Mouse (Mus musculus) kidney, postnatal 0 days (tissue): ENCODE measurements around the gene Ryr3. TPM values are rescaled to one million over a fixed set of nuclear protein-coding genes. Genes with fewer than 3 reads are reported as not detected.

Experiments
- ATAC-seq: fragments of 200-750 bp; cut with Nextera tagmentation; replicated peaks from 2 replicates; pipeline ENCODE4 v1.8.0; 2017; ENCODE audit warnings: low read depth, moderate number of reproducible peaks, moderate TSS enrichment, moderate library complexity; ENCODE audit not compliant: low FRiP score
- DNase-seq: peaks from one replicate; pipeline ENCODE4 v3.0.0-alpha.2; 2016; ENCODE audit warnings: low spot score
- H3K27ac ChIP-seq: fragments of 300-500 bp; sonication (generic); 2 replicates; pipeline ENCODE4 v1.5.1; 2014; ENCODE audit warnings: mild to moderate bottlenecking
- H3K27me3 ChIP-seq: fragments of 300-500 bp; sonication (generic); 2 replicates; pipeline ENCODE4 v1.6.1; 2014; ENCODE audit warnings: low read length, mixed read lengths; ENCODE audit not compliant: insufficient read depth
- H3K36me3 ChIP-seq: fragments of 300-500 bp; sonication (generic); 2 replicates; pipeline ENCODE4 v1.6.1; 2014; ENCODE audit warnings: low read length, mixed read lengths; ENCODE audit not compliant: insufficient read depth
- H3K4me1 ChIP-seq: fragments of 300-500 bp; sonication (generic); replicated peaks from 2 replicates; pipeline ENCODE4 v1.6.1; 2014; ENCODE audit warnings: antibody characterized with exemption, low read length, mixed read lengths; ENCODE audit not compliant: insufficient read depth
- H3K4me2 ChIP-seq: fragments of 300-500 bp; sonication (generic); 2 replicates; pipeline ENCODE4 v1.6.1; 2014; ENCODE audit warnings: mild to moderate bottlenecking, low read length, moderate library complexity, mixed read lengths
- H3K4me3 ChIP-seq: fragments of 300-500 bp; sonication (generic); replicated peaks from 2 replicates; pipeline ENCODE4 v1.5.1; 2014; ENCODE audit warnings: low read depth, low read length
- H3K9ac ChIP-seq: fragments of 300-500 bp; sonication (generic); 2 replicates; pipeline ENCODE4 v1.6.1; 2014; ENCODE audit warnings: low read depth, low read length
- H3K9me3 ChIP-seq: fragments of 300-500 bp; sonication (generic); replicated peaks from 2 replicates; pipeline ENCODE4 v1.6.1; 2016; ENCODE audit warnings: low read length, inconsistent platforms, mixed read lengths
- CTCF ChIP-seq: IDR thresholded peaks from 2 replicates; pipeline ENCODE4 v1.5.1; 2016; ENCODE audit warnings: antibody characterized with exemption, low read depth, mild to moderate bottlenecking, moderate library complexity
- WGBS: fragments of 180-500 bp; shearing (Covaris S2); extraction: QIAGEN DNeasy Blood & Tissue Kit; methylation state at CpG from one replicate; pipeline ENCODE4 v1.1.7; 2014; 5-methylcytosine and 5-hydroxymethylcytosine counted together
- polyA plus RNA-seq: library from polyadenylated mRNA; unstranded; fragments of >200 nt; fragmentation: Nextera tagmentation; extraction: Ambion mirVana; gene quantifications from 2 replicates; pipeline ENCODE4 v1.2.1, GENCODE M21; 2015

The Ryr3 gene
- polyA plus RNA-seq, 1 experiment from 2014 or later: 0.22 TPM

- TF ChIP-seq CTCF: no peak
- no peaks in the 10 kb centered on the region for H3K4me1 ChIP-seq
- 78% methylated on average over 5 of the region's 5 CpGs for WGBS
- no peaks in the 10 kb centered on the region for H3K9me3 ChIP-seq
- H3K4me3 ChIP-seq: no peak overlapping the region
- ATAC-seq (no peak), DNase-seq (no peak)
- no peak overlapping the region for H3K27ac ChIP-seq
- no peaks in the 10 kb centered on the region for H3K27me3 ChIP-seq
- no peaks in the 10 kb centered on the region for H3K36me3 ChIP-seq
- no peak overlapping the region for H3K9ac ChIP-seq
- H3K4me2 ChIP-seq: no peak overlapping the region
These were observed 40.6 kb downstream of the Ryr3 start for GRCm38 (mm10) chr2:113176337-113176736.

GRCm38 (mm10) chr2:113168096-113168495, 48.8 kb downstream of the Ryr3 start:
- Histone ChIP-seq H3K9me3 (no peaks in the 10 kb centered on the region), H3K9ac (no peak overlapping the region), H3K4me1 (no peaks in the 10 kb centered on the region), H3K4me3 (no peak overlapping the region), H3K4me2 (no peak overlapping the region), H3K27me3 (no peaks in the 10 kb centered on the region), H3K36me3 (no peaks in the 10 kb centered on the region), H3K27ac (no peak overlapping the region)
- ATAC-seq (no peak), DNase-seq (no peak)
- WGBS: 77% methylated on average over 4 of the region's 4 CpGs
- TF ChIP-seq CTCF: no peak

GRCm38 (mm10) chr2:113161494-113161893, 55.4 kb downstream of the Ryr3 start:
- no peak for DNase-seq
- no peak overlapping the region for H3K4me2 ChIP-seq
- H3K9me3 ChIP-seq: no peaks in the 10 kb centered on the region
- H3K27me3 ChIP-seq: no peaks in the 10 kb centered on the region
- H3K4me1 ChIP-seq: no peaks in the 10 kb centered on the region
- no peak overlapping the region for H3K9ac ChIP-seq
- no peak overlapping the region for H3K4me3 ChIP-seq
- no peak for TF ChIP-seq CTCF
- no peak overlapping the region for H3K27ac ChIP-seq
- 69% methylated on average over 5 of the region's 5 CpGs for WGBS
- no peaks in the 10 kb centered on the region for H3K36me3 ChIP-seq
- ATAC-seq: no peak

- no peak overlapping the region for H3K27ac ChIP-seq
- H3K9me3 ChIP-seq: no peaks in the 10 kb centered on the region
- 81% methylated on average over 3 of the region's 3 CpGs for WGBS
- DNase-seq (no peak), ATAC-seq (no peak)
- no peak overlapping the region for H3K9ac ChIP-seq
- H3K4me2 ChIP-seq: no peak overlapping the region
- H3K36me3 ChIP-seq: no peaks in the 10 kb centered on the region
- H3K27me3 ChIP-seq: no peaks in the 10 kb centered on the region
- H3K4me3 ChIP-seq: no peak overlapping the region
- TF ChIP-seq CTCF: no peak
- no peaks in the 10 kb centered on the region for H3K4me1 ChIP-seq
These were observed 79.1 kb downstream of the Ryr3 start for GRCm38 (mm10) chr2:113137766-113138165.

GRCm38 (mm10) chr2:113123476-113123875, 93.4 kb downstream of the Ryr3 start:
- Histone ChIP-seq H3K9me3 (no peaks in the 10 kb centered on the region), H3K27me3 (no peaks in the 10 kb centered on the region), H3K9ac (no peak overlapping the region), H3K4me3 (no peak overlapping the region), H3K27ac (no peak overlapping the region), H3K36me3 (no peaks in the 10 kb centered on the region), H3K4me1 (no peaks in the 10 kb centered on the region), H3K4me2 (no peak overlapping the region)
- WGBS: 53% methylated on average over 1 of the region's 1 CpGs
- TF ChIP-seq CTCF: no peak
- ATAC-seq (no peak), DNase-seq (peak; percentile 4)

GRCm38 (mm10) chr2:113119080-113119479, 97.8 kb downstream of the Ryr3 start:
- Histone ChIP-seq H3K4me1 (no peaks in the 10 kb centered on the region), H3K9ac (no peak overlapping the region), H3K36me3 (no peaks in the 10 kb centered on the region), H3K9me3 (no peaks in the 10 kb centered on the region), H3K4me2 (no peak overlapping the region), H3K27me3 (no peaks in the 10 kb centered on the region), H3K4me3 (no peak overlapping the region), H3K27ac (no peak overlapping the region)
- no peak for TF ChIP-seq CTCF
- 39% methylated on average over 1 of the region's 1 CpGs for WGBS
- ATAC-seq: no peak
- no peak for DNase-seq

- ATAC-seq: no peak
- Histone ChIP-seq H3K9ac (no peak overlapping the region), H3K4me2 (no peak overlapping the region), H3K4me1 (no peaks in the 10 kb centered on the region), H3K4me3 (no peak overlapping the region), H3K27me3 (no peaks in the 10 kb centered on the region), H3K36me3 (no peaks in the 10 kb centered on the region), H3K27ac (no peak overlapping the region), H3K9me3 (no peaks in the 10 kb centered on the region)
- no peak for TF ChIP-seq CTCF
- DNase-seq: no peak
- 91% methylated on average over 2 of the region's 2 CpGs for WGBS
These were observed 100.1 kb downstream of the Ryr3 start for GRCm38 (mm10) chr2:113116788-113117187.
